Mouse (Mus musculus): Measurements from ENCODE around the gene Epha6.

Epha6 gene

DNA sequence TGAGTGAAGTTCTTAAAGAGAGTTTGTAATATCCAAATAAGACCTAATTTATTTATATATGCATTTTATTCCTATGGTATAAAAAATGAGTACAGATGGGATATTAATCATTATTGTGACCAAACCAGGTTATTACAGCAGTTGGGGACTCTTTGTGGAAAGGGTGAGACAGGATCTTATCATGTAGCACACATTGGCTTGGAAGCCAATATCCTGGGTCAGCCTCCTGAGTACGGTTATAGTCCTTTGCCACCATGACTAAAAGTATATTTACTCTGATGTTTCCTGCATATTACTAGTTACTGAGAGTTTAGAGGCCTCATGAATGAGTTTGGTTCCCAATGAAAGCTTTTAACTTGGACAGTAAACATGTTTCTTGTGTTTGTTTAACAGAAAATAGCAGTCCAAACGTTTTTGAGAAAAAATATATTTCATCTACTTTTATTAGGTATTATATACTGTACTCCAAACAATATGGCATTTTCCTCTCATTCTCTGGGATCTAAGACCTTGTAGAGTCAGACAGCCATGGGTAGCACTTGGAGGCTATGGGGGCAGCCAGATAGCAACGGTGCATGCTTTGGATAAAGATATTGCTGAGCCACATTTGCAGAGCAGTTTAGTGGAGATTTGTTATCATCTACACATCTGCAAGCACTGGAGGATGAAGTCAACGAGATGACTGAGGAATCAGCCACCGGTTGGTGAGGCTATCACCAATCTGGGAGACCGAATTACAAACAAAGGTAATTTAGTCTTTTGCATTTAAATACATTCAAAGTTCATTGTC, 340.4 kb downstream of the Epha6 start:
- no peak for DNase-seq (ENCODE audit: low spot score)

DNA sequence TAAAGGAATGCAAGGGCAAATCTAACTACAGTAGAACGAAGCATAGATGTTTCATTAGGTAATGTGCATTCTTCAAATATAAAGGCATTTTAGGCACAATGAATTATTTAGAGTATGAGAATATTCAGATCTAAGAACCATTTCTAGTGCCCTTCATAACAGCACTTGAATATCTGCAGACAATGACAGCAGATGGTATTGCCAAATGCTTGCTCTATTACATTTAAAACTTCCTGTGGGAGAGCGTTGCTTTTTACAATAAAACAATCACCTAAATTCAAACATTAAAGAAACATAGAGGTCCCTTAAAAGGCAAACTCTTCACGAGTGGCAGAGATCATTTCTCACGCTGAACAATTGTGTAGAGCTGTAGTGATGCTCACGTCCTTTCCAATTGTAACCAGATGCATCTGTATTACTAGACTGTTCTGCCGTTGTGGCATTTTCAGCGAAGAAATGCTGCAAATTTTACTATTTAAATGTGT, 347.1 kb downstream of the Epha6 start:
- DNase-seq (ENCODE audit: low spot score): peak; percentile 56

DNA sequence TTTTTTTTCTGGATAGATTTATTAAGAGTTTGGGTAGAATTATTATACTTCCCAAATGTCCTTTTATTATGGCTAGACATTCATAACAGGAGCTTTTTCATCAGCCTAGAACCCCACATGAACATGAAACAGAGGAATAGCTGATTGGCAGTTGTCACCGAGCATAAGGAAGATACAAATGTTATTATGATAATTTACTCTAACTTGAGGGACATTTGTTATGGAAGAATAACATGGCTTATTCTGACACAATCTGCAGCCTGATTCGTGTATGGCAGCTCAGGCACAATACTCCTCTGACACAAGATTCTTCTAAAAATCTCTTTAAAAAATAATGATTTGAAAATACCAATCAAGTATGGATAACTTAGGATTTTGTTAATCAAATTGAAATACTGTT, 347.7 kb downstream of the Epha6 start:
- peak; percentile 13 for DNase-seq (ENCODE audit: low spot score)

DNA sequence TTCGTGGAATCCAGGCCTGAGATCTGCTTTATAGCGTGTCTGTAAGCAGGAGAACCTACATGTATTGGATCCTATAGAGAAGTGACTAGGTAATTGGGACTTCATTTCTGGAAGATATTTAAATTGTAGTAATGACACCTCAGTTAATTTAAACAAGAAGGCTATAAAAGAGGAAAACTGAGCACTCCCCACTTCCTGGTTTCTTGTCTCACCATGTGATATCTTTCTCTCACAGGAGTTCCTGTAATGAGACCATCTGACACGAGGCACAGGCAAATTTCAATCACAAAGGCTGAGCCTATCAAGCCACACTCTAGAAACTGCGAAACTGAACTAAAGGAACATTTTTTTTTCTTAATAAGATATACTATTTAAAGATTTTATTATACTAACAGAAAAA, 348.3 kb downstream of the Epha6 start:
- DNase-seq (ENCODE audit: low spot score): no peak

DNA sequence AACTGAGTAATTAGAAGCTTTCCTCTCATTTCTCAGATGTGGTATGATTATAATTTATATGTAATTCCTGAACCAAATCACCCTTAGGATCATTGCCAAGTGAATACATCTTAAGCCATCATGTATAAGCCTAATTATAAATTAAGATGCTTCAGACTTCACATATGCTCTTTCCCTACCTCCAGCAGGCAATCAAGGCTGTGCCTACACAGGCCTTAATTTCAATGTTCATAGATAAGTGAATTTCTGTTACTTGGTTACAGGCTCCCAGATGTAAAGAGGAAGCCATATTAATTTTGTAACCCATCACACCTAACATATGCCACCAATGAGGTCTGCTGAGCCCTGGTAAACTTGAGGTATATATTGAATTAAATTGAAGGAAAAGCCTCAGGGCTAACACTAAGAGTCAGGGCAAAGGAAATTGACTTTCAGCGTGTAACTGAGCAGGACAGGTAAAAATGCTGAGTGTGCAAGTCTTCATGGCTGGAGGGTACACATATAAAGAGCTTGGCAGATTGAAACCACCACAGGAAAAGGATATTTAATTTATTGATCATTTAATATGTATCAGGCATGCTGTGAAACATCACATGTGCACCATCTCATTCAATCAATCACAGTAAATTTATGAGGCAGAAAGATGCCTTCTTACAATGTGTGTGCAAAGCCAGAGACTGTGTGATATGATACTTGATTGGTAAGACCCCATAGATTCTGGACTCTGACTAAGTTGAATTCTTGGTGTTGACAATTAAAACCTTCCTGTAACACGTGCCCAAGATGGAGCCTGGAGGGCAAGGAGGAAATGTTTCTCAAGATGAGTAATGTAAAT, 365.8 kb downstream of the Epha6 start:
- no peak for DNase-seq (ENCODE audit: low spot score)

DNA sequence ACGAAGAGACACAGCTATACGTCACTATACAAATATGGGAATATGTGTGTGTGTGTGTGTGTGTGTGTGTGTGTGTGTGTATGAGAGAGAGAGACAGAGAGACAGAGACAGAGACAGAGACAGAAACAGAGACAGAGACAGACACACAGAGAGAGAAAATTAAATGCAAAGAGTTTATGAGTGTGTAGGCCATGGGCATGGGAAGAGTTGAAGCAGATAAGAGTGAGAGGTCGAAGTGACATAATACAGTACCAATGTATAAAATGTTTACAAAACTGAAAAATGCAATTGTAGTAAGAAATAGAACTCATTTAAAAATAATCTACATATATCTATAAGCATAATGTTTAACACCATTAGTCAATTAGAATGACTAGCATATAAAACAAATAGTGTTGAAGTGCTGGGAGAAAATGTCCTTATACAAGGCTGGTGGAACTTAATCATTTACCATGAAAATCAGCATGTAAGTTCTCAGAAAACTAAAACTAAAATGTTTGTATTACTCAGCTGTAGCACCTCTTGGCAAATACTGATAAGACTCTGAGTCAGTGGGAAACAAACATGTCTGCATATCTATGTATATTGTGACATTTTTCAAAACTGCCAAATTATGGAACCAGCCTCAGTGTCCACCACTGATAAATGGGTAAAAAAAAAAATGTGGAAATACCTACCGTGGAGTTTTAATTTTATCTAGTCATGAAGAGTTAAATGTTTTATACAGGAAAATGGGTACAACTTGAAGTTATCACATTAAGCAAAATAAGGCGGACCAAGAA, 371.2 kb downstream of the Epha6 start:
- no peak for DNase-seq (ENCODE audit: low spot score)

DNA sequence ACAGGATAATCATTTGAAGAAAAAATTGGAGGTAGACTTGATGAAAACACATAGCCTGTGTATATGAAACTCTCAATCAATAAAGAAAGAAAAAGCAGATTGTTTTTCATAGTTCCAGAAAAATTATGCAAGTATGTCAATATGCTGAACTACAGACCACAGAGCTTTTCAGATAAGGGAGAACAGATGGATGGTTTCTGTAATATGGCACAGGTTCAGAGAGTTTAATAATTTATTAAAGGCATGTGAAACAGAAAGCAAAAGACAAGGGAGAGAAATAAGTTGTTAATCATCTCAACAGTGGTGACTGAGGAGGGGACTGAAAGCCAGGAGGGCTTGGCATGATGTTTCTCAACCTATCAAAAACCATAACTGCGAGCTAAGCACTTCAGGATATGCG, 372.3 kb downstream of the Epha6 start:
- DNase-seq (ENCODE audit: low spot score): peak; percentile 33

DNA sequence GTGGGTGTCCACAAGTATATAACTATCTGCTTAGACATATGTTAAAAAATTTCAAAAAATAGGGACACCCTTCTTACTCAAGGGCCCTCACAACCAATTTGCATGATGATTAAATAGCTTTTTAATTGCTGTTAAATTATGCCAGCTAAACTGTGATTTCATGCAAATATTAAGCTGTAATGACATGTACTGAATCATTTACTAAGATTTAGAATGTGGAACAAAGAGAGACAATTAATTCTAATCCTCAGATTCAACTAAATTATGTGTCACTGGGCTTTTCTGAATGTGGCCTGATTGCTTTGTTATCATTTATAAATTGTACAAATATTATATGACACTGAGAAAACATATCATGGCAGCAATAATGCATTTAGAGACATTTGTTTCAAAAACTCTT, 396.2 kb downstream of the Epha6 start:
- DNase-seq (ENCODE audit: low spot score): no peak

DNA sequence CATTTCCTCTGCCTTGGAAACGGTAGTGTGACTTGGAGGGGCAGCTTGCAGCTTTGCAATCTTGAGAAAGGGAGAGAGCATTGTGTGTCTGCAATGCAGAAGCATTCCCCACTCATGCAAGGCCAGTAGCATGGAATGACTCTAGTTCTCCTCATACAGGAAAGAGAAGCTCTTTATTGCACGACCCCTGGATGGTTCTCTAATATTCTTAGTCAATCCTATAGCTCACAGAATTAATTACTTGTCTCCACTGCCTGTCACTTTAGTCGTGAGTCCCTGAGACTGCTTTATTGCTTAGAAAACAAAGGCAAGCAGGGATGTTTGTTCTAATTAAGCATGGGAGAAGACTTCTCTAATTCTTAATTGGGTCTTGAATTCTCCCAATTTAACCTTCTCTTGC, 429.8 kb downstream of the Epha6 start:
- no peak for DNase-seq (ENCODE audit: low spot score)

DNA sequence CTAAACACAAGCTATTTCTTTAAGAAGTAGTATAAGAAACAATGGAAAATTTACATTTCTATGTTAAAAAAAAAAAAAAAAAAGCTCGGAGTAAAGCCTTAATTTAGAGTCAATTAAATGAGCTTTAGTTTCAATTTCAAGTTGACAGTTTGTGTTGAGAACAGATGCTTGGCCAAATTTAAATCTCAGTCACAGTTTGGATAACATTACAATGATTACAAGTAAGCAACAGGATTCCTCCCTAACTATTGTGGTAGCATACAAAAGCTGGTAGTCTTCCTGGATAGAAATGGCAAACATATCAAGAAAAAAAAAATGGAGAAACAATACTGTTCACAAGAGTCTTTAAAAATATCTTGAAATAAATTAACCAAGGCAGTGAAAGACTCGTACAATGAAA, 452.9 kb downstream of the Epha6 start:
- DNase-seq (ENCODE audit: low spot score): no peak

DNA sequence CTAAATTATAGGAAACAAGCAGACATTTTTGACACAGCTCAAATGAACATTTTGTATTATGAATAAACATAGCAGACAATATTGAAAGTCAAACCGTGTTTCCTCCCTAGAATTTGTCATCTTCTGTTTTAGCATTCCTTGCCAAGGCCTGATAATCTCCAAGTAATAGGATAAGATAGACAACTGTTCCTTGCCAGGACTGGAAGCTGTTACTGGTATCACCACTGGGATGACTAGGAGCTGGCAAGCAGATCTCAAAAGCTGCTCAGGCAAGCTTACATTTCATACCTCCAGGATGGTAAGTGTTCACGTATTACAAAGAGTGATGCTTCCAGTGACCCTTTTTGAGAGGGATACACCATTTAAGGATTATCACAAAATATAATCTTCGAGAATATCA, 461.0 kb downstream of the Epha6 start:
- DNase-seq (ENCODE audit: low spot score): no peak

DNA sequence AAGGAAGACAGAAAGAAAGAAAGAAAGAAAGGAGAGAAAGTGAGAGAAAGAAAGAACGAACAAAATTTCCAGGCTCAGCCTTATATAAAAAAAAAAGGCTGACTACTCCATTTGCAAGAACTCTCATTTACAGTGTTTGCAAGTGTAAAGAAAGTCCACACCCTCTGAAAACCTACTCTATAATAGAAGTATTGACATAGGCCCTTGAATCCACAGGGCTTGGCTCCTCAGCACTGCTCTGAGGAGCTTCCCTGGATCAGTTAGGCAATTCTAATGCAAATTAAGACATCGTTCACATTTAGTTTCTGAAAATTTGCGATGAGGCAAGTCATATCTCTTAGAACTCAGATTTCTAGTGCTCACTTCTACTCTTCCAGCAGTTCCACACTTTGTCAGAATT, 483.9 kb downstream of the Epha6 start:
- DNase-seq (ENCODE audit: low spot score): no peak

DNA sequence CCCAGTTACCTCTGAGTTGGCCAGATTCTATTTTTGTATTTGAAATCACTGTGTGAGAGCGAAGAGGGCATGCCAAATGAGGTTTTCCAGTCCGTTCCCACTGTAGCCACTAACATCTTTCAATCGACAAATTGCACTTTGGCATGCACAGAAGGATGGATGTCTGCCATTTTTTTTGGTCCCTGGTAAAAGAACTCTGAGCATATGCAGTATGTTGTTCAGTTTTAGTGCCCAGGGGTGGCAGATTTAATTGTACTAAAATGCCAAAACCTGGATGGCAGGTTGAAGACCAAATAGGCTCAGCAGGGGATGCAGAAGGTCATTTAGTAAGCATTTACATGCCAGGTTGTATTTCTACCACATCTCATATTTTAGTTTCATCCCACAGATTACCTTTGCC, 503.1 kb downstream of the Epha6 start:
- peak; percentile 16 for DNase-seq (ENCODE audit: low spot score)

DNA sequence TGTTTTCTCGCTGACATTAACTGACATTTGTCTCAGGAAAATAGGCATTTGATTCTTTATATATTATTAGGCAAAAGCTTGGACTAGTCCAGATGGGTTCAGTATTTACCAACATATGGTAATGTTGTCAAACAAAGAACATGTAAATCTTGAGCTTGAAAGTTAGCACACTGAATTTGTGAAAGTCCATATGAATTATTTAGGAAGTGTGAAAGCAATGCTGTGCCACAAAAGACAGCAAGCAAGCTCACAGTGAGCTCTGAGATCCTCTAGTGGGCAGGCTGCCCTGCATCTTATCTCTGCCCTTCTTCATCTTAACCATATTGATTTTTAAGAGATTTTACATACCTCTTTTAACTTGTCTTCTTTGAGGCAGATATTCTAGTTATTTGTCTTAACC, 510.0 kb downstream of the Epha6 start:
- DNase-seq (ENCODE audit: low spot score): no peak

DNA sequence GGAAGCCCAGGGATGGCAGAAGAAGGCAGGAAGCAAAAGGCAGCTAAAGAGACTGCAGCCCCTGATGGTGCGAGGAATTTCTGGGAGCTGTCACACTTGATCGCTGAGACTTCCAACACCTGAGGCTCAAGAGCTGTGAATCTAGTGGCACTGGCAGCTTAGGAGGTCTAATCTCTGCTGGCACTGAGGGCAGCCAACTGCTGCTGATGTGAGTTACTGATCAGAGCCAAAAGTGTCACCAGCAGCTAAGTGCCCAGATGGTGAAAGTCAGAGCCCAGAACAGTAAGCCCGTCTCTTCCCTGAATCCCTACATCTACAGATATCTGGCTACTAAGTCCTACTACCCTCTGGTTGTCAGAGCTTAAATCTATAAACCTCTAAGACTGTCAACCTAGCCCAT, 518.4 kb downstream of the Epha6 start:
- DNase-seq (ENCODE audit: low spot score): no peak

DNA sequence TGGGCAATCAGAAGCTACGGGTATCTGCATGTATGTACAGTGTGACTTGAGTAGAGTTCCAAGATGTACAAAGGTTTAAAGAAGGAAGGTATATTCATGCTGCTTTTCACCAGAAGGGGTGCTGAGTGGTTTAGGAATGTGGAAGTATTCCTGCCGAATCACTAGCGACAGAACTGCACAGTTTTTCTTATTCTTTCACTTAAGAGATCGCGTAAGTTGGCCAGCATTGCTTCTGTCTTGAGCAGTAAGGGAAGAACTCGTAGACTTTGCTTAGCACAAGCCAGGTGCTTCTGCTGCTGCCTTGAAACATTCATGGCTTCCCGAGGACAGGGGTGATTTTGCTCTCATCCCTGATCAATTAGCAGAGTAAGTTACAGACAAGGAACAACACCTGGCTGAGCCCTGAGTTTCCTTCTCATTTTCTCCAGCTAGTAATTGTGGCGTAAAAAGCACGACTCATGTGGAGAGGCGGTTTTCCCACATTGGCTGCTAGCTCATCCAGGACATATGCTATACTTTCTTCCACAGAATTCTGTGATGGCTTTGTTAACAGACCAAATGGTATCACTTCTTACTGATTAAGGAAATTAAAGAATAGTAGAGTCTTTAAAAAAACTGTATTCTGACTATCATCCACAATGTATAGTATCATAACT, 534.7 kb downstream of the Epha6 start:
- DNase-seq (ENCODE audit: low spot score): no peak

DNA sequence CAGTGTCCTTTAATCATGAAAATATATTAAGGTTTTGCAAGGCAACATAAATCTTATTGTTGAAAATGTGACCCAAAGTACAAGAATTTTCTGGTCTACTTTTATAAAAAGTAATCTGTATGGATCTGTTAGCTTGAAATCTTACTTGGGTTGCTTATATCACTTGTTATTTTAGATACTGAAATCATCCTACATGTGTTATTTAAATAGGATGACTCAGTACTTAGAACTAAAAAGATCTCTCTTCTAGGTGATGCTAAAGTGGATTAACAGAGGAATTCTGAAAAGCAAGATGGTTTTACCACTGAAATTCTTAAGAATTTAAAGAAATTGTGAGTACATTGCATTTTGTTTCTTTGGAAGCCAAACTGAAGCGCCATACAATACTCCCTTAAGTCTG, 561.5 kb downstream of the Epha6 start:
- DNase-seq (ENCODE audit: low spot score): no peak

DNA sequence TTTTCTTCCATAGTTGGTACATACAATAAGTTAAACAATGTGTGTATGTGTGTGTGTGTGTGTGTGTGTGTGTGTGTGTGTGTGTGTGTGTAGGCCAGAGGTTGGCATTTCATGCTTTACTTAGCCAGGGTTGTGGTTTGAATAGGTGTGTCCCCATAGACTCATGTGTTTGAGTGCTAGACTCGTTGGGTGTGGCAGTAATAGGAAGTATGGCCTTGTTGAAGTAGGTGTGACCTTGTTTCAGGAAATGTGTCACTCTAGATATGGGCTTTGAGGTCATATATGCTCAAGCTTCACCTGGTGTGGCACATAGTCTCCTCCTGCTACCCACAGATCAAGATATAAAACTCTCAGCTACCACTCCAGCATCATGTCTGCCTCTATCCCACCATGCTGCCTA, 577.0 kb downstream of the Epha6 start:
- no peak for DNase-seq (ENCODE audit: low spot score)

DNA sequence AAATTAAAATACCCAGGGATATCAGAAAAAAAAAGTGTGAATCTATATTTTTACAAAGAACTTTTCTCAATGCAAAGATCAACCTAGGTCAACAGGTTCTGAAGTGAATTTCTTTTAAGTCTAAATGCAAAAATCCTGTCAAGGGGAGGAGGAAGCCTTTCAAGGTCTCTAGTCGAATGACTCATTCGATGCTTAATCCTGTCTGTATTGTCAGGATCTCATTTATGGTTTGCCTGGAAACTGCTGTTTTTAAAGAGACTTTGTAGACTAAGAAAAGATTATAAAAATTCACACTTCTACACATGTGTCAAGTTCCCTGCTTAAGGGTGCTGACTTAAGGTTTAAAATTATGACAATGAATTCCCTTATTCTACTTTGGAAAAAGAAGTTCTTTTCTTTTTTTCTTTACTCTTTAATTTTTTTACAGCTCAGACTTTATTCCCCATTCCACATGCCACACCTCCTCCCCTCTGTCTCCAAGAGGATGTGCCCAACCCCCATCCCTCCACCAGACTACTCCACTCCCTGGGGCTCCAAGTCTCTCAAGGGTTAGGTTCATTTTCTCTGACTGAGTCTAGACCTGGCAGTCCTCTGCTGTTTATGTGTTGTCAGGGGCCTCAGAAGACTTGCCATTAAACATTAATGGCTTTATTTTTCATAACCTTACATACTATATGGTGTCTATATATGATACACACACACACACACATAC, 598.3 kb downstream of the Epha6 start:
- DNase-seq (ENCODE audit: low spot score): no peak

DNA sequence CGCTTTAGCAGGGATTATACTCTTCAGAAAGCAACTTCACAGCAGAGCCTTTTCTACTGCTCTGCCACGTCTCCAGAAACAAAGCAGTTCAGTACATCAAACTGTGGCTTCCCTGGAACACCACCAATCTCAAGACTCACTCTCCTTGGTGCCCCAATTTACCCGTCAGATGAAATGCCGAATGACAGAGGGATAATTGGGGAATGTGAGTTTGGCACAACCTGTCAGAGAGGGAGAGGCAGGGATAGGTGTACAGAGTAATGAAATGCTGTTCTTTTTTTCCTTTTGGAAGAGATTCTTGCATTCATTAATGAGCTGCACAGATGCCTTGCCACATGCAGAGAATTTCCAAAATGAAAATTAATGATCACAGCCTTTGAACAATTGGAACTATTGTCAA, 635.5 kb downstream of the Epha6 start:
- DNase-seq (ENCODE audit: low spot score): no peak

DNA sequence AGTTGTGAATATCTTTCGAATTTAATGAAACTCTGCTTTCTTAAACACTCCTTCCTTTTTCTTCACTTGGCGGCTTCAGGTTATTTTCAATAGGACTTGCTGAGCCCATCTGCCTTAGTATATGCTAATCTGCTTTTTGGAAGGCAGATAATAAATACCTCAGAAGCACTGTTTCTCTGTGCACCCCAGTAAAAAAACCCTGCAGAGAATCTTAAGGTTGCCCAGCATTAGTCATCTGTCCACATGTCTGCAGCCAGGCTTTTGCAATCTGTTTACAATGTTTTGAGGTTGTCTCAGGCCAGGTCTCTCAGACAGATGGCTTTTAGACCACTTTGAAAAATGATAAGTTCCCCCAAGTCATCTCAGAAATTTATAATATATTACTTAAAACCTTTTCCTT, 649.6 kb downstream of the Epha6 start:
- DNase-seq (ENCODE audit: low spot score): no peak
